Mouse (Mus musculus) CH12.LX (cell line): ENCODE data around the gene Rab6a. TPM values are rescaled to one million over a fixed set of nuclear protein-coding genes. Genes with fewer than 3 reads are reported as not detected.

Experiments
- DNase-seq: peaks from one replicate; pipeline ENCODE4 v3.0.0-alpha.2; 2013; ENCODE audit errors: extremely low read depth
- H3K27ac ChIP-seq: 2 replicates; pipeline ENCODE4 v1.5.1; 2012; ENCODE audit warnings: low read depth, mild to moderate bottlenecking, control low read depth, moderate library complexity; ENCODE audit not compliant: insufficient read depth
- H3K27me3 ChIP-seq: replicated peaks from 2 replicates; pipeline ENCODE3; 2012; ENCODE audit warnings: inconsistent platforms
- H3K36me3 ChIP-seq, 2 experiments: replicated peaks in 1 of 2; 2 replicates each; pipeline versions ENCODE3 to v1.6.1; 2012; ENCODE audit warnings: inconsistent platforms in 1 of 2, low read length in 1 of 2, mild to moderate bottlenecking in 1 of 2, mixed read lengths in 1 of 2, moderate library complexity in 1 of 2; ENCODE audit not compliant: control insufficient read depth in 1 of 2, insufficient read depth in 1 of 2
- H3K4me1 ChIP-seq, 2 experiments: 2 replicates each; pipeline ENCODE4 v1.6.1; 2012; ENCODE audit warnings: inconsistent platforms in 1 of 2, moderate library complexity in 1 of 2; ENCODE audit not compliant: insufficient read depth in 2 of 2, control insufficient read depth in 1 of 2
- H3K4me2 ChIP-seq: 2 replicates; pipeline ENCODE4 v1.6.1; 2012; ENCODE audit warnings: low read depth, mild to moderate bottlenecking, control low read depth; ENCODE audit not compliant: poor library complexity, insufficient read depth, severe bottlenecking
- H3K4me3 ChIP-seq, 3 experiments: fragments of 150-350 bp in 1 of 3; sonication (generic) in 1 of 3; replicated peaks in 1 of 3; 2 replicates each; pipeline versions ENCODE3 to v1.5.1; 2011 to 2012; ENCODE audit warnings: low read depth in 2 of 3, low read length in 2 of 3, mild to moderate bottlenecking in 2 of 3, moderate library complexity in 2 of 3, control low read depth in 1 of 3, improper control_type of control experiment in 1 of 3, inconsistent platforms in 1 of 3, mixed read lengths in 1 of 3; ENCODE audit not compliant: poor library complexity in 1 of 3
- H3K79me2 ChIP-seq: replicated peaks from 2 replicates; pipeline ENCODE4 v1.6.1; 2012; ENCODE audit warnings: mild to moderate bottlenecking, moderate library complexity; ENCODE audit not compliant: control insufficient read depth, poor library complexity, insufficient read depth, severe bottlenecking; ENCODE audit errors: extremely low read depth
- H3K9ac ChIP-seq: 2 replicates; pipeline ENCODE4 v1.6.1; 2012; ENCODE audit warnings: low read depth, mild to moderate bottlenecking, control low read depth, moderate library complexity; ENCODE audit not compliant: insufficient read depth
- H3K9me3 ChIP-seq: replicated peaks from 2 replicates; pipeline ENCODE3; 2012; ENCODE audit warnings: low read length, inconsistent platforms, mixed read lengths
- BHLHE40 ChIP-seq: IDR thresholded peaks from 2 replicates; pipeline ENCODE4 v1.6.1; 2011; ENCODE audit warnings: mild to moderate bottlenecking, low read depth, low read length, improper control_type of control experiment
- CTCF ChIP-seq, 2 experiments: IDR thresholded peaks in 1 of 2; conservative IDR thresholded peaks in 1 of 2; 2 replicates each; pipeline ENCODE4 v1.5.1; 2011 to 2012; ENCODE audit warnings: low read depth in 2 of 2, low read length in 2 of 2, improper control_type of control experiment in 1 of 2, inconsistent platforms in 1 of 2, mild to moderate bottlenecking in 1 of 2, moderate library complexity in 1 of 2
- E2F4 ChIP-seq: IDR thresholded peaks from 2 replicates; pipeline ENCODE4 v1.6.1; 2011; ENCODE audit warnings: low read depth, low read length, improper control_type of control experiment; ENCODE audit not compliant: insufficient replicate concordance
- EP300 ChIP-seq: IDR thresholded peaks from 2 replicates; pipeline ENCODE4 v1.6.1; 2011; ENCODE audit warnings: low read length, improper control_type of control experiment
- ETS1 ChIP-seq: conservative IDR thresholded peaks from 2 replicates; pipeline ENCODE4 v1.6.1; 2012; ENCODE audit warnings: low read depth, mild to moderate bottlenecking, inconsistent platforms, low read length, improper control_type of control experiment, moderate library complexity
- IRF4 ChIP-seq: IDR thresholded peaks from 2 replicates; pipeline ENCODE4 v1.6.1; 2014; ENCODE audit warnings: low read depth, mild to moderate bottlenecking, inconsistent platforms, low read length, improper control_type of control experiment
- JUN ChIP-seq: IDR thresholded peaks from 2 replicates; pipeline ENCODE4 v1.6.1; 2011; ENCODE audit warnings: low read depth, mild to moderate bottlenecking, low read length, improper control_type of control experiment, moderate library complexity; ENCODE audit not compliant: insufficient read depth
- JUND ChIP-seq: conservative IDR thresholded peaks from 2 replicates; pipeline ENCODE4 v1.6.1; 2011; ENCODE audit warnings: low read depth, low read length, improper control_type of control experiment
- MAX ChIP-seq: IDR thresholded peaks from 2 replicates; pipeline ENCODE4 v1.6.1; 2011; ENCODE audit warnings: low read length, improper control_type of control experiment
- MEF2A ChIP-seq: IDR thresholded peaks from 2 replicates; pipeline ENCODE4 v1.6.1; 2014; ENCODE audit warnings: low read depth, mild to moderate bottlenecking, inconsistent platforms, low read length, improper control_type of control experiment, borderline replicate concordance
- NRF1 ChIP-seq: IDR thresholded peaks from 2 replicates; pipeline ENCODE4 v1.6.1; 2014; ENCODE audit warnings: low read depth, mild to moderate bottlenecking, inconsistent platforms, low read length, improper control_type of control experiment, moderate library complexity
- POLR2A ChIP-seq: IDR thresholded peaks from 2 replicates; pipeline ENCODE4 v1.6.1; 2011; ENCODE audit warnings: low read depth, mild to moderate bottlenecking, improper control_type of control experiment, low read length
- RAD21 ChIP-seq: IDR thresholded peaks from 2 replicates; pipeline ENCODE4 v1.6.1; 2011; ENCODE audit warnings: low read depth, mild to moderate bottlenecking, low read length, improper control_type of control experiment, moderate library complexity
- SIN3A ChIP-seq: IDR thresholded peaks from 2 replicates; pipeline ENCODE4 v1.6.1; 2012; ENCODE audit warnings: low read length, improper control_type of control experiment, inconsistent platforms
- SMC3 ChIP-seq: IDR thresholded peaks from 2 replicates; pipeline ENCODE4 v1.6.1; 2011; ENCODE audit warnings: low read depth, low read length, improper control_type of control experiment
- TCF12 ChIP-seq: IDR thresholded peaks from 2 replicates; pipeline ENCODE4 v1.6.1; 2014; ENCODE audit warnings: low read depth, mild to moderate bottlenecking, inconsistent platforms, low read length, improper control_type of control experiment
- USF2 ChIP-seq: conservative IDR thresholded peaks from 2 replicates; pipeline ENCODE4 v1.6.1; 2011; ENCODE audit warnings: low read depth, low read length, improper control_type of control experiment
- ZMIZ1 ChIP-seq: IDR thresholded peaks from 2 replicates; pipeline ENCODE4 v1.6.1; 2012; ENCODE audit warnings: low read depth, mild to moderate bottlenecking, inconsistent platforms, low read length, improper control_type of control experiment
- ZNF384 ChIP-seq: IDR thresholded peaks from 2 replicates; pipeline ENCODE4 v1.6.1; 2012; ENCODE audit warnings: low read depth, low read length, improper control_type of control experiment, inconsistent platforms
- dilution Hi-C: fragments of 300-500 bp; cut with MboI; formaldehyde crosslinking; loops from 2 replicates; pipeline ENCODE4 v1.14.3; 2020; ENCODE audit warnings: low sequenced_read_pairs; ENCODE audit not compliant: extremely low pct_unique_long_range_greater_than_20kb, extremely low pct_ligation_motif_present
- in situ Hi-C: fragments of 300-500 bp; cut with MboI; formaldehyde crosslinking; loops from 3 replicates; pipeline ENCODE4 v1.14.3; 2019; ENCODE audit warnings: low sequenced_read_pairs, low pct_ligation_motif_present, low pct_unique_long_range_greater_than_20kb, mixed read lengths
- polyA plus RNA-seq: library from polyadenylated mRNA; unstranded; fragments of >175 nt; gene quantifications from 2 replicates; pipeline ENCODE4 v1.2.1, GENCODE M21; 2012; ENCODE audit warnings: low read depth; ENCODE audit not compliant: insufficient read length
- total RNA-seq, 2 experiments: library from RNA; depleted of rRNA; stranded (reverse); fragments of 300-350 nt in 1 of 2; fragments of >200 nt in 1 of 2; gene quantifications; 2 replicates each; pipeline ENCODE4 v1.2.3; 2012 to 2014

Gene Rab6a
- total and polyA plus RNA-seq, 3 experiments = 11.1 to 30.7 (median 30.7) TPM

GRCm38 (mm10) chr7:100663190-100663589, 56.0 kb downstream of the Rab6a start:
- in situ Hi-C loops = no loop called here
- H3K4me2 ChIP-seq = peak overlapping the region; percentile 69

GRCm38 (mm10) chr7:100663729-100664304, 56.6 kb downstream of the Rab6a start:
- no peak overlapping the region for H3K4me3 ChIP-seq
- H3K9me3 ChIP-seq = no peaks in the 10 kb centered on the region
- in situ Hi-C loops (no loop called here), dilution Hi-C loops (no loop called here)
- H3K4me1 ChIP-seq = peaks cover 14 to 26% of the 10 kb centered on the region in 2 experiments
- H3K4me2 ChIP-seq = peak overlapping the region; percentile 60
- DNase-seq = no peak
- no peak overlapping the region for H3K9ac ChIP-seq
- H3K27ac ChIP-seq = no peak overlapping the region
- H3K79me2 ChIP-seq = no peaks in the 10 kb centered on the region
- H3K27me3 ChIP-seq = peaks cover 45% of the 10 kb centered on the region
- TF ChIP-seq POLR2A = no peak
- no peaks in the 10 kb centered on the region for H3K36me3 ChIP-seq

More at GRCm38 (mm10) chr7:100663190-100663589, 56.0 kb downstream of the Rab6a start:
- Histone ChIP-seq H3K4me3 (no peak overlapping the region), H3K27ac (no peak overlapping the region), H3K9me3 (no peaks in the 10 kb centered on the region), H3K27me3 (peaks cover 46% of the 10 kb centered on the region), H3K36me3 (no peaks in the 10 kb centered on the region), H3K9ac (no peak overlapping the region), H3K4me1 (peaks cover 14 to 27% of the 10 kb centered on the region in 2 experiments), H3K79me2 (no peaks in the 10 kb centered on the region)
- dilution Hi-C loops = no loop called here
- TF ChIP-seq RAD21 = peak; percentile 87
- TF ChIP-seq EP300 = peak; percentile 18; the same call in 1 of the 2 replicates
- TF ChIP-seq IRF4 = peak; percentile 30; the same call in 1 of the 2 replicates
- TF ChIP-seq CTCF (conservative IDR thresholded peaks at IDR 0.05 in 1 of 2, IDR thresholded peaks at IDR 0.05 in 1 of 2; ENCODE audit: low read depth in 2 of 2, low read length in 2 of 2) = peak; percentile 97 to 98
- TF ChIP-seq JUND = peak; percentile 25; the same call in 1 of the 2 replicates
- 0 out of 2 replicates have a peak, but pooled peaks have one; percentile 32 for TF ChIP-seq MAX
- 0 out of 2 replicates have a peak, but pooled peaks have one; percentile 33 for TF ChIP-seq BHLHE40
- TF ChIP-seq USF2 = no peak
- 0 out of 2 replicates have a peak, but pooled peaks have one; percentile 37 for TF ChIP-seq TCF12
- TF ChIP-seq E2F4 = no peak
- TF ChIP-seq SMC3 = peak; percentile 93
- peak; percentile 51; the same call in 1 of the 2 replicates for TF ChIP-seq SIN3A
- TF ChIP-seq MEF2A = peak; percentile 19; the same call in 1 of the 2 replicates
- TF ChIP-seq NRF1 = 0 out of 2 replicates have a peak, but pooled peaks have one; percentile 26
- no peak for TF ChIP-seq ZMIZ1
- TF ChIP-seq ZNF384 = peak; percentile 58; the same call in 1 of the 2 replicates
- peak; percentile 38; the same call in 1 of the 2 replicates for TF ChIP-seq ETS1
- TF ChIP-seq JUN = no peak
- peak; percentile 90 for DNase-seq
